Mouse (Mus musculus): ENCODE results near the gene Klhl22. TPM values are rescaled to one million over a fixed set of nuclear protein-coding genes. Genes with fewer than 3 reads are reported as not detected.

Gene Klhl22
- total RNA-seq, 2 experiments from 2014 or later = 87.8 to 101 TPM

- intact Hi-C loops (cut with DNase I) = no loop called here
- no peak for DNase-seq (ENCODE audit: low spot score in 2 of 2)
These were observed 39.1 kb downstream of the Klhl22 start for GRCm38 (mm10) chr16:17798321-17799180.

DNA sequence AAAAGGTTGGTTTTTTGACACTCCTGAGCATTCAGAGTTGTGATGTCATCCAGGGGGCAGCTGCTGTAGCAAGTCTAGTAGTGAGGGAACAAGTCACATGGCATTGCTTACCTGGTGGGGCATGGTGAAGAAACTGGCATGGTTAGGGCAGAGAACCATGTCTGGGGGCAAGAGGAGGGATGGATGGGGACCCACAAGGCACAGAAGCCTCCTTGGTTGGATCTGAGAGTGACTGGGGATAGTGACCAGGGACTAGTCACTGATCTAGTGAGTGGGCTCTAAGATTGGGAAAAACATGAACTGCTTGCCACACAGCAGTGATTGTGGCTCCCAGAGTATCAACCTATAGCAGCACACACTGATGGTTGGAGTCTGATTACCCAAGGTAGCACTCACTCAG, 40.2 kb downstream of the Klhl22 start:
- intact Hi-C loops (cut with DNase I) = no loop called here
- DNase-seq (ENCODE audit: low spot score in 2 of 2) = no peak

- DNase-seq (ENCODE audit: low spot score in 2 of 2) = no peak
- intact Hi-C loops (cut with DNase I) = no loop called here
These were observed 42.5 kb downstream of the Klhl22 start for GRCm38 (mm10) chr16:17801777-17802455.

DNA sequence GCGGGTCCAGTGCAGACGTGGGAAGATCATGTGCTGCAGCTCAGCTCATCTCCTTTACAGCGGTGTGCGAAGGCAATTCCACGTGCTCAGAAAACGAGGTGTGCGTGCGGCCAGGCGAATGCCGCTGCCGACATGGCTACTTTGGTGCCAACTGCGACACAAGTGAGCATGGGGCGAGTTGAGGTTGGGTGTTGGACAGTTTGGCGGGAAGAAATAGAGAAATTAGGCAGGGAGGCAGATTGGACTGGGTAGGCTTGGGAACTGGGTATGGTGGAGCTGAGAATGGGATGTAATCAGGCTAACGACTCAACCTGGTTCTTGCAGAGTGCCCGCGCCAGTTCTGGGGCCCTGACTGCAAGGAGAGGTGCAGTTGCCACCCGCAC, 43.0 kb downstream of the Klhl22 start:
- no peak for DNase-seq (ENCODE audit: low spot score in 2 of 2)
- intact Hi-C loops (cut with DNase I) = no loop called here

DNA sequence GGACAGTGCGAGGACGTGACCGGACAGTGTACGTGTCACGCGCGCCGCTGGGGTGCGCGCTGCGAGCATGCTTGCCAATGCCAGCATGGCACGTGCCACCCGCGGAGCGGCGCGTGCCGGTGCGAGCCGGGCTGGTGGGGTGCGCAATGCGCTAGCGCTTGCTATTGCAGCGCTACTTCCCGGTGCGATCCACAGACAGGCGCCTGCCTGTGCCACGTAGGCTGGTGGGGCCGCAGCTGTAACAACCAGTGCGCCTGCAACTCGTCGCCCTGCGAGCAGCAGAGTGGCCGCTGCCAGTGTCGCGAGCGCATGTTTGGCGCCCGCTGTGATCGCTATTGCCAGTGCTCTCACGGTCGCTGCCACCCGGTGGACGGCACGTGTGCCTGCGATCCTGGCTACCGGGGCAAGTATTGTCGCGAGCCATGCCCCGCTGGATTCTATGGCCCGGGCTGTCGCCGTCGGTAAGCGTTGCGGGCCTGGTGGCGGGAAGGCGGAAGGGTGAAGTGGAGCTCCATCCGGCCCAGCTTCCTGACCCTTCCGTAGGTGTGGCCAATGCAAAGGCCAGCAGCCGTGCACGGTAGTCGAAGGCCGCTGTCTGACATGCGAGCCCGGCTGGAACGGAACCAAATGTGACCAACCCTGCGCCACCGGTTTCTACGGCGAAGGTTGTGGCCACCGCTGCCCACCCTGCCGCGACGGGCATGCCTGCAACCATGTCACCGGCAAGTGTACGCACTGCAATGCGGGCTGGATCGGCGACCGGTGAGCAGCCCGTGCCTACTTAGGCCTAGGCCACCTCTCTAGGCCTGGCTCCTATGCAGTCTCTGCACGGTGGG, 43.6 kb downstream of the Klhl22 start:
- intact Hi-C loops (cut with DNase I) = no loop called here
- DNase-seq (ENCODE audit: low spot score in 2 of 2) = peak; percentile 54 to 76

DNA sequence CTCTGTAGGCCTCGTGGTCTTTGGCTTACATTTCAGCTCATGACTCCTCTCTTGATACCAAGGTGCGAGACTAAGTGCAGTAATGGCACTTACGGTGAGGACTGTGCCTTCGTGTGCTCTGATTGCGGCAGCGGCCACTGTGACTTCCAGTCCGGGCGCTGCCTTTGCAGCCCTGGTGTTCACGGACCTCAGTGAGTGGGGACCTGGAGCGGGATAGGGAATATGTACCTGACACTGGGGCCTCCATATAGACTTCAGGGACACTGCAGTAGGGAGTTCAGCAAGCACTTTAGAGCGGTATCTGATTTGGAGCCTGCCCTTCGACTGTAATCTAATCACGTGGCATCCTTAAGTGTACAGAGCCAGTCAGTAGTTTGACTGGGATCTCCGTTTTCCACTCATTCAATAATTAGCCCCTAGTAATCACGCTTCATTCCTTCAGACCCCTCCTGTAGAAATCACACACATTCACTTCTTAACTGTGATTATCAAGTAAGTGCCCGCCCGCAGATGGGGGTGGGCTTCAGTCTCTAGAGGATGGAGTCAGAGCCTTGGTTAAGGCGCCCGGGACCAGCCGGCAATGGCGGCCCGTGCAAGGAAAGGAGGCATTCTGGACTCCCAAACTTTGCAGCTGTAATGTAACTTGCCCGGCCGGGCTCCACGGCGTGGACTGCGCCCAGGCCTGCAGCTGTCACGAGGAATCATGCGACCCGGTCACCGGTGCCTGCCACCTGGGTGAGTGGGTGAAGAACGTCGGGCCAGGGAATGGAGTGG, 44.4 kb downstream of the Klhl22 start:
- intact Hi-C loops (cut with DNase I) = no loop called here
- DNase-seq (ENCODE audit: low spot score in 2 of 2) = no peak

DNA sequence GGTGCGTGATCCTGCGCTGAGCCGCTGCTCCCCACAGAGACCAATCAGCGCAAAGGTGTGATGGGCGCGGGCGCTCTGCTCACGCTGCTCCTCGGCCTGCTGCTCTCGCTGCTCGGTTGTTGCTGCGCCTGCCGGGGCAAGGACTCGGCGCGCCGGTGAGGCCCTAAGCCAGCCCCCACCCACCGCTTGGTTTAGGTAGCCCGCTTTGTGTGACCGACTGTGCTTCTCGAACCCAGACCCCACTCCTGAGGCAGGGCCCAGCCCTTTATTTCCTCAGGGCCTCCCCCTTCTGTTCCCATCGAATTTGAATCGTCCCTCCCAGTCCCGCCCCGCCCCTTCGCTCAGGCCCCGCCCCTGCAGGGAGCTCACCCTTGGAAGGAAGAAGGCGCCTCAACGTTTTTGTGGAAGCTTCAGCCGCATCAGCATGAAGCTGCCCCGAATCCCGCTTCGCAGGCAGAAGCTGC, 45.1 kb downstream of the Klhl22 start:
- intact Hi-C loops (cut with DNase I) = no loop called here
- no peak for DNase-seq (ENCODE audit: low spot score in 2 of 2)

GRCm38 (mm10) chr16:17804982-17805381, 45.6 kb downstream of the Klhl22 start:
- intact Hi-C loops (cut with DNase I) = no loop called here
- DNase-seq (ENCODE audit: low spot score in 2 of 2) = no peak

DNA sequence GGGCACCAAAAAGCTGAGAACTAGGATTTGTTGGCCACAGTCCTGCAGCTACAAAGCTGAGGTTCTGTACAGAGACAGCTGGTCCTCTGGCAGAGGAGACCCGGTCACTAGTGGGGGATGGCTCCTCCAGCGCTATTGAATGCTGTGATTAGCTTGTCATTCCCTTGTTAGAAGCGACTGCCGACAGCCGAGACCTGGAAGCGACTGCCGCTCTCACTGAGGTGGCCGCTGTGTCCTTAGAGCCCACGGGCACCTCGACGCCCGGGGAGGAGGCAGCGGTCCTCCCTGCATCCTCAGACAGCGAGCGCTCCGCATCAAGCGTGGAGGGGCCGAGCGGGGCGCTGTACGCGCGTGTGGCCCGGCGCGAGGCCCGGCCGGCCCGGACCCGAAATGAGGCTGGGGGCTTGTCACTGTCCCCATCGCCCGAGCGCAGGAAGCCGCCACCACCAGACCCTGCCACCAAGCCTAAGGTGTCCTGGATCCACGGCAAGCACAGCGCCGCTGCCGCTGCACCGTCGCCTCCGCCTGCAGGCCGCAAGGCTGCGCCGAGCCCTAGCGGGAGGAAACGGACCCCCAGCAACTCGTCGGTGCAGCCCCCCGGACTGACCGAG, 47.3 kb downstream of the Klhl22 start:
- intact Hi-C loops (cut with DNase I) = no loop called here

DNA sequence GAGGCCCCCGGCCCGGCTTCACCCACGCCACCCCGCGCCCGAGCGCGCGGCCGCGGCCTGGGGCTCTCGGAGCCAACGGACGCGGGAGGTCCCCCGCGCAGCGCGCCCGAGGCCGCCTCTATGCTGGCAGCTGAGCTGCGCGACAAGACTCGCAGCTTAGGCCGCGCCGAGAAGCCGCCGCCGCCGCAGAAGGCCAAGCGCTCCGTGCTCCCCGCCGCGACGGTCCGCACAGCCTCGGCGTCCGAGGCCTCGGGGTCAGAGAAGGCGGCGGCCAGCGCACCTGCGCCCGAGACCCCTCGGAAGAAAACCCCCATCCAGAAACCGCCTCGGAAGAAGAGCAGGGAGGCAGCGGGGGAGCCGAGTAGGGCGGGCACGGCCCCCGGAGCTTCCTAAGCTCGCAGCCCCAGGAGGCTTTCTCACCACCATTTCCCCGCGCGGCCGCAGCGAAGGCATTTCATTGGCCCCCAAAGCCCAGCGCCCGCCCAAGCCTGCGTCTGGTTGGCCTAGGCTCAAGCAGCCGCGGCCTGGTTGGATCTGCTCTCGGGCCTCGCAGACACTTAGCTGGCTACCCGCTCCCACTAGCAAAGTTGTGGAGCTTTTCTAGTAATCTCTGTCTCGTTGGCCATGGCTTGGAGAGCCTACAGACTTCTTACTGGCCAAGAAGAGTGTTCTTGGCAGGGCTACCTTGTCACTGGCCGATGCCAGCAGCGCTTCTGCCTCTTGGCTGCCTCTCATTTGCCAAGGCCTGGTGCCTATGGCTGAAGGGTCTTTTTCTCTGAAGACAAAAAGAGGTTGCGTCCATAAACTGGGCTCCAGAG, 48.0 kb downstream of the Klhl22 start:
- DNase-seq (ENCODE audit: low spot score in 2 of 2) = peak; percentile 92 to 94
- intact Hi-C loops (cut with DNase I) = no loop called here

More for the DNA sequence above, 47.3 kb downstream of the Klhl22 start:
- DNase-seq (ENCODE audit: low spot score in 2 of 2) = peak; percentile 28 to 57

DNA sequence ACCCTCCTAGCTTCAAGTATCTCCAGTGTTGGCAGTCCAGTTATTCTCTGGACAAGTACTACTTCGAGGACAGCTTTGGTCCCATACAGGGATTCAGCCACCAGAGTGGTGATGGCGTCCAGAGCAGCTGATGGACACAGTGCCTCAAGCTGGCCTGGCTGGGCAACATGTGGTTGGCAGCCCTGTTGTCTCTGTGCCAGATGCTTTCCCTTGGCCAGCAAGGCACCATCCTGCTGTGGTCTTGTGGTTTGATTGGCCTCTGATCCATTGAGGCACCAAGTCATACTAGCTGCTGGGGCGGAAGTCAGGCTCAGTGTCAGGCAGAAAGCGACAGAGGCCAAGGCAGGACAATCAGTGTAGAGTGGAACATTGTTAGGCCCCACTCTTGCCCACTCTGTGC, 49.7 kb downstream of the Klhl22 start:
- intact Hi-C loops (cut with DNase I) = no loop called here

DNA sequence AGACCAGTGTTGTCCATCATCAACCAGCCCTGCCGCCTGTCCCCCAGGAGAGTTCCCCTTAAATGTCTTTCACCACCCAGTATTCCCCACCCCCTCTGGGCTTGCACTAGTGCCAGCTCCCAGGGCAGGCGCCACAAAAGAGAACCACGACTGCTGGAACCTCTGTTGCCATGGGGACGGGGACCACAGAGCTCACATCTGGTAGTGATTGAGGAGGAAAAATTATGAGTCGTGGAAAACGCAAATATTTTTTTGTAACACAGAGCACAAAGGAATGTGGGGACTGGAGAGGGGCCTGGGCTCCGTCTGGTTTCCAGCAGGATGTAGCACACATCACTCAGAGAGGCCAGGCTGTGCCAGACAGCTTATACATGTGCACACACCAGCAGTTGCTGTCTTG, 50.3 kb downstream of the Klhl22 start:
- intact Hi-C loops (cut with DNase I) = loop anchor here (5.0 kb wide), 1 partner anchor 252 kb away; no protein-coding TSS in a partner anchor
- no peak for DNase-seq (ENCODE audit: low spot score in 2 of 2)

More for the DNA sequence above, 49.7 kb downstream of the Klhl22 start:
- no peak for DNase-seq (ENCODE audit: low spot score in 2 of 2)

- peak in 1 of 2 experiments; percentile 59 for DNase-seq (ENCODE audit: low spot score in 2 of 2)
- intact Hi-C loops (cut with DNase I) = loop anchor here (2.0 to 5.0 kb wide), 2 partner anchors 67 to 255 kb away; no protein-coding TSS in a partner anchor
These were observed 52.7 kb downstream of the Klhl22 start for GRCm38 (mm10) chr16:17812120-17812519.

GRCm38 (mm10) chr16:17813173-17813572, 53.8 kb downstream of the Klhl22 start:
- no peak for DNase-seq (ENCODE audit: low spot score in 2 of 2)
- intact Hi-C loops (cut with DNase I) = loop anchor here (2.0 to 5.0 kb wide), 2 partner anchors 68 to 256 kb away; no protein-coding TSS in a partner anchor

DNA sequence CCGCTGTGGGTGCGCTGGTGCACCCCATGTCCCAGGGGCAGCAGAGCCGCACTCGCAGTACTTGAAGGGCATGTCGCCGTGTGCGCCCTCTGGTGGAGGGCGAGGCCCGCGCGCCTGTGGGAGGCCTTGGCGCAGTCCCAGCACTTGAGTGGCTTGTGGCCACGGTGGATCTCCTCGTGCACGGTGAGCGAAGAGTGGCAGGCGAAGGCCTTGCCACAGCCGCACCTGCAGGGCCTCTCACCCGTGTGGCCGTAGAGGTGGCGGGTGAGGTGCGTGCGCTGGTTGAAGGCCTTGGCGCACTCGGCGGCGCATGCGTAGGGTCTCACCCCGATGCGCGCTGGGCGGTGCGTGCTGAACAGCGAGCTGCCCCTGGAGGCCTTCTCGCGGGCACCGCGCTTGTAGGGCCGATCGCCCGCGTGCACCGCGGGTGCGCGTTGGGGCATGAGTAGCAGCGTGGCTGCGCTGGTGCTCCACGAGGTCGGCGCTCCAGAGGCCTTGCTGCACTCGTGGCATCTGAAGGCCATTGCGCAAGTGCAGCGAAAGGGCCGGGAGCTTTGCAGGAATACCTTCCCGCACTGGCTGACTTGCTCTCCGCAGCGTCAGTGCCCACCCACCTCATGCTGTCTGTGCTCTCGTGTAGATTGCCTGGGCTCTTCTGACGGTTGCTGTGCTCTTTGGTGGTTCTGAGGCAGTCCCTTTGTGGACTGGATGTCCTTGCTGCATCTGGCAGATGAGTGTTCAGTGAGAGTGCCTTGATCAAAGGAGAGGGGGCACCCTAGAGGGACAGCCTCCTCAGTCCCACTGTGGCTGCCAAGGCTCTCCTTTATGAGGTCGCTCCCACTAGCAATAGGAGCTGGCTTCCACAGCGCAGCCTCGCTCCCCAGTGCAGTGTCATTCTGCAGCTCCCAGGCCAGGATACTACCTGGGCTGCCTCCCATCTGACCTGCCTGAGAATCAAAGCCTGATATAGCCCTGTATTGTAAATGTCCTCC, 56.3 kb downstream of the Klhl22 start:
- intact Hi-C loops (cut with DNase I) = no loop called here

GRCm38 (mm10) chr16:17816528-17816927, 57.1 kb downstream of the Klhl22 start:
- intact Hi-C loops (cut with DNase I) = no loop called here
- no peak for DNase-seq (ENCODE audit: low spot score in 2 of 2)

More for the DNA sequence above, 56.3 kb downstream of the Klhl22 start:
- peak; percentile 59 to 63 for DNase-seq (ENCODE audit: low spot score in 2 of 2)

DNA sequence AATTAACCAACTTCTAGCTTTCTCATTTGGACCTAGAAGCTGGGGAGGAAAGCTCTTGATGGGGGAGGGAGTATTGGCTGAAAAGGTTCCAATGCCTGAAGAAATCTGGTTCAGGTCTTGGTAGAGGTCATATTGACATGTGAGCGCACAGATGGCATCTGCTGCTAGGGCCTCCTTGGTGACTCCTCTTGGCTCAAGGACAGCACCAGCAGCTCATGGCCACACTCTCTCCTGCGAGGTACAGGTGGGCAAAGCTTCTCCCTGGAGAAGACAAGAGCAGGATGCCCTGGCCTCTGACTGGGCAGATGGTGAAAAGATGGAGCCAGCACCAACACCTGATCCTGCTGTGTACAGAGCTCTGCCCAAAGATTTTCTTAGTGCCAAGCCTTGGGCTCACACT, 67.1 kb downstream of the Klhl22 start:
- no peak for DNase-seq (ENCODE audit: low spot score in 2 of 2)
- intact Hi-C loops (cut with DNase I) = no loop called here

Measured in left cerebral cortex, postnatal 25 days (tissue).